ENCODE assay signal across 8 mouse cellular contexts in the genomic region with DNA sequence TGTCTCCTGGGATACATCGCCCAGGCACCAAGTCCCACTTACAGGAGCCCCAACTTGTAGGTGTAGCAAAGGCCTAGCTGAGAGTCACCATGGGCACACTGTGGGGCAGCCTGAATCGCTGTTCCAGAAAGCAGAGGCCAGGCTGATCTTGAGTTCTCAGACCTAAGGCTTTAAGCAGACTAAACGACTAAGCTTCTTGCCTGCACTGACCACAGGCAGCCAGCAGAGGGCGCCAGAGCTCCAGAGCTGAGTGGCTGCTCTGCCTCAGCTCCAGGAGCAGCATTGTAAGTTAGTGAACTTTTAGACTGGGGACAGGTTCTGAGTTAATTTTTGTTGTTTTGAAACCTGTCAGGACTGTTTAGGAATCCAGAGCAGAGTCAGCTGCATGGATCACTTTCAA. TPM values are rescaled to one million over a fixed set of nuclear protein-coding genes. Genes with fewer than 3 reads are reported as not detected.
A peak's percentile ranks its signal among the peaks of the same experiment; 100 is the strongest.
DNase-seq lines count a peak whose midpoint lies in the region.

No protein-coding gene starts in this region.

- DNase-seq in CD4-positive helper T cell, adult 2 months (ENCODE audit: low read depth, low spot score), result peak; percentile 66
- peak; percentile 74 for DNase-seq in adrenal gland, adult 2 months
- peak; percentile 90 for DNase-seq in embryo, embryonic 10.5 days (ENCODE audit: low spot score)
- peak; percentile 34 to 71 for DNase-seq in heart, adult 9 months (ENCODE audit: low spot score in 2 of 2)
- peak; percentile 73 for DNase-seq in layer of hippocampus, adult 11-12 months (ENCODE audit: low spot score)
- peak; percentile 81 for DNase-seq in lung, postnatal 10 days
- peak; percentile 78 for DNase-seq in retina, postnatal 7 days (ENCODE audit: low read depth, low spot score)
- DNase-seq in thymus, postnatal 36 days, result peak; percentile 49 to 59

RNA-seq across cellular contexts. Expression of gene Acox3, which starts 12.9 kb away (rescaled TPM):
- total RNA-seq in adrenal gland, adult 2 months (2021), result 10 to 100 TPM; 56.9 to 62.1 TPM
- 58.2 and 60.7 TPM in 2 replicates for polyA plus RNA-seq in adrenal gland, adult 2 months (2012; rRNA removed)

RNA-seq across cellular contexts. Expression of gene Trmt44, which starts 20.8 kb away (rescaled TPM):
- total RNA-seq in adrenal gland, adult 2 months (2021), result 1 to 10 TPM; 4.0 to 6.8 TPM
- 4.1 and 5.4 TPM in 2 replicates for polyA plus RNA-seq in adrenal gland, adult 2 months (2012; rRNA removed)

Comparison
In these comparisons a context has a peak if more than half of its experiments do, and no peak if none do; other contexts are left out.
1. Peak in every context shown above with its lines: DNase-seq.